Mouse (Mus musculus): ENCODE data around the gene Nr3c2.
A peak's percentile ranks its signal among the peaks of the same experiment; 100 is the strongest.

The Nr3c2 gene

GRCm38 (mm10) chr8:77082687-77083086 is 183.4 kb downstream of the Nr3c2 start:
- DNase-seq: no peak

GRCm38 (mm10) chr8:77086036-77086435 is 186.8 kb downstream of the Nr3c2 start:
- peak in 1 of 2 experiments; percentile 1 for DNase-seq

- DNase-seq: no peak
These were observed 197.5 kb downstream of the Nr3c2 start for GRCm38 (mm10) chr8:77096721-77097120.

- no peak for DNase-seq
These were observed 198.9 kb downstream of the Nr3c2 start for GRCm38 (mm10) chr8:77098101-77098500.

GRCm38 (mm10) chr8:77100370-77100769 is 201.1 kb downstream of the Nr3c2 start:
- DNase-seq: no peak

- no peak for DNase-seq
These were observed 203.6 kb downstream of the Nr3c2 start for GRCm38 (mm10) chr8:77102879-77103278.

GRCm38 (mm10) chr8:77112719-77113118 is 213.5 kb downstream of the Nr3c2 start:
- DNase-seq: no peak

- no peak for DNase-seq
These were observed 215.5 kb downstream of the Nr3c2 start for GRCm38 (mm10) chr8:77114769-77115168.

GRCm38 (mm10) chr8:77116419-77117079 is 217.3 kb downstream of the Nr3c2 start:
- no peak for DNase-seq

- no peak for DNase-seq
These were observed 221.7 kb downstream of the Nr3c2 start for GRCm38 (mm10) chr8:77120810-77121570.

GRCm38 (mm10) chr8:77121571-77121890 is 222.3 kb downstream of the Nr3c2 start:
- DNase-seq: peak; percentile 22 to 28

- no peak for DNase-seq
These were observed 223.1 kb downstream of the Nr3c2 start for GRCm38 (mm10) chr8:77122300-77122699.

- no peak for DNase-seq
These were observed 226.5 kb downstream of the Nr3c2 start for GRCm38 (mm10) chr8:77125777-77126176.

- DNase-seq: no peak
These were observed 228.8 kb downstream of the Nr3c2 start for GRCm38 (mm10) chr8:77128006-77128405.

- DNase-seq: peak in 1 of 2 experiments; percentile 7
These were observed 233.8 kb downstream of the Nr3c2 start for GRCm38 (mm10) chr8:77132903-77133637.

GRCm38 (mm10) chr8:77133797-77134385 is 234.6 kb downstream of the Nr3c2 start:
- no peak for DNase-seq

GRCm38 (mm10) chr8:77145285-77145684 is 246.0 kb downstream of the Nr3c2 start:
- DNase-seq: no peak

- DNase-seq: peak; percentile 15 to 17
These were observed 255.3 kb downstream of the Nr3c2 start for GRCm38 (mm10) chr8:77154496-77154895.

GRCm38 (mm10) chr8:77169320-77169719 is 270.1 kb downstream of the Nr3c2 start:
- no peak for DNase-seq

- DNase-seq: no peak
These were observed 270.7 kb downstream of the Nr3c2 start for GRCm38 (mm10) chr8:77169757-77170438.

GRCm38 (mm10) chr8:77170439-77170759 is 271.2 kb downstream of the Nr3c2 start:
- no peak for DNase-seq

- DNase-seq: no peak
These were observed 273.9 kb downstream of the Nr3c2 start for GRCm38 (mm10) chr8:77173075-77173657.

GRCm38 (mm10) chr8:77173736-77174135 is 274.5 kb downstream of the Nr3c2 start:
- DNase-seq: no peak
